Mouse (Mus musculus): Measurements from ENCODE around the gene Cd248.

The Cd248 gene

GRCm38 (mm10) chr19:5067867-5068569 is at the start of gene Cd248:
Gene Cd248 (plus strand): TSS chr19:5068078.
- no peak for DNase-seq (ENCODE audit: low read depth, low spot score)

- DNase-seq (ENCODE audit: low read depth, low spot score): no peak
Observed at GRCm38 (mm10) chr19:5018191-5018590, 49.7 kb upstream of the Cd248 start.

- DNase-seq (ENCODE audit: low read depth, low spot score): no peak
Observed at GRCm38 (mm10) chr19:5021416-5021815, 46.5 kb upstream of the Cd248 start.

GRCm38 (mm10) chr19:5023621-5024479 is 44.0 kb upstream of the Cd248 start, which contains the start of gene Slc29a2:
Gene Slc29a2 (plus strand): TSS chr19:5023860.
- DNase-seq (ENCODE audit: low read depth, low spot score): peak; percentile 94

- DNase-seq (ENCODE audit: low read depth, low spot score): no peak
Observed at GRCm38 (mm10) chr19:5026111-5026510, 41.8 kb upstream of the Cd248 start.

GRCm38 (mm10) chr19:5032686-5033085 is 35.2 kb upstream of the Cd248 start:
- no peak for DNase-seq (ENCODE audit: low read depth, low spot score)

GRCm38 (mm10) chr19:5036577-5036976 is 31.3 kb upstream of the Cd248 start:
- DNase-seq (ENCODE audit: low read depth, low spot score): no peak

- peak; percentile 79 for DNase-seq (ENCODE audit: low read depth, low spot score)
Observed at GRCm38 (mm10) chr19:5037678-5038571, 30.0 kb upstream of the Cd248 start.

- peak; percentile 94 for DNase-seq (ENCODE audit: low read depth, low spot score)
Observed at GRCm38 (mm10) chr19:5038709-5039156, 29.1 kb upstream of the Cd248 start, which contains the start of the genes B4gat1 and AC124502.3. Gene B4gat1 (plus strand): TSS chr19:5038826. Gene AC124502.3 (plus strand): TSS chr19:5038891.

- no peak for DNase-seq (ENCODE audit: low read depth, low spot score)
Observed at GRCm38 (mm10) chr19:5039301-5040114, 28.4 kb upstream of the Cd248 start.

- DNase-seq (ENCODE audit: low read depth, low spot score): peak; percentile 94
Observed at GRCm38 (mm10) chr19:5040862-5041523, 26.9 kb upstream of the Cd248 start, which contains the start of gene Brms1. Gene Brms1 (plus strand): TSS chr19:5041354.

GRCm38 (mm10) chr19:5041588-5041987 is 26.3 kb upstream of the Cd248 start:
- DNase-seq (ENCODE audit: low read depth, low spot score): no peak

- DNase-seq (ENCODE audit: low read depth, low spot score): no peak
Observed at GRCm38 (mm10) chr19:5045531-5045930, 22.3 kb upstream of the Cd248 start.

- no peak for DNase-seq (ENCODE audit: low read depth, low spot score)
Observed at GRCm38 (mm10) chr19:5048138-5049056, 19.5 kb upstream of the Cd248 start.

GRCm38 (mm10) chr19:5049325-5049724 is 18.6 kb upstream of the Cd248 start:
- no peak for DNase-seq (ENCODE audit: low read depth, low spot score)

GRCm38 (mm10) chr19:5050047-5050905 is 17.6 kb upstream of the Cd248 start, which contains the start of gene Rin1:
Gene Rin1 (plus strand): TSS chr19:5050481.
- peak; percentile 23 for DNase-seq (ENCODE audit: low read depth, low spot score)

- DNase-seq (ENCODE audit: low read depth, low spot score): no peak
Observed at GRCm38 (mm10) chr19:5051031-5051430, 16.8 kb upstream of the Cd248 start.

GRCm38 (mm10) chr19:5051515-5051914 is 16.4 kb upstream of the Cd248 start:
- no peak for DNase-seq (ENCODE audit: low read depth, low spot score)

Data from A20 (cell line).